Mouse (Mus musculus) heart, adult 2 months (tissue): ENCODE results near the gene Fam107b.

Source experiments
- CTCF ChIP-seq: fragments of 200-600 bp; IDR thresholded peaks from 2 replicates; pipeline ENCODE4 v1.8.1; 2022; ENCODE audit warnings: antibody characterized with exemption, mild to moderate bottlenecking, moderate library complexity
- POLR2A ChIP-seq: fragments of 200-500 bp; IDR thresholded peaks from 2 replicates; pipeline ENCODE4 v1.6.1; 2011; ENCODE audit warnings: mild to moderate bottlenecking, low read depth, low read length, control low read depth; ENCODE audit not compliant: insufficient read depth

DNA sequence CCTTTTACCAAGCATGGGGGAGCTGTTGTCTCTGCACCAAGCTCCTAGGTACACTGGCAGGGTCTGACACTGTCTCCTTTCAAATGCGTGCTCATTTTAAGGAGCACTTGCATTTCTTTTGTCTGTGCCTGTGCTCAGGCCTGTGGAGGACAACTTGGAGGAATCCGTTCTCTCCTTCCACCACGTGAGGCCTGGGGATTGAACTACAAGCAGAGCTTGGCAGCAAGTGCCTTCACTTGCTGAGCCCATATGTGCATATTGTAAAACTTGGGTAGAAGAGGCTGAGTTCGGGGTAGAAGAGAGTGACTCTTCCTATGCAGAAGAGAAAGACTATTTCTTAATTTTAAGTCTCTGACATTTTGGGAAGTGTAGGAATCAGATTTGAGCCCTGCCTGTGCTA, 202.8 kb downstream of the Fam107b start:
- TF ChIP-seq CTCF (no peak), POLR2A (no peak)
